Mouse (Mus musculus) CH12.LX (cell line): ENCODE measurements around the gene Crip1.

Experiments
- CTCF ChIP-seq, 2 experiments: IDR thresholded peaks in 1 of 2; conservative IDR thresholded peaks in 1 of 2; 2 replicates each; pipeline ENCODE4 v1.5.1; 2011 to 2012; ENCODE audit warnings: low read depth in 2 of 2, low read length in 2 of 2, improper control_type of control experiment in 1 of 2, inconsistent platforms in 1 of 2, mild to moderate bottlenecking in 1 of 2, moderate library complexity in 1 of 2
- EP300 ChIP-seq: IDR thresholded peaks from 2 replicates; pipeline ENCODE4 v1.6.1; 2011; ENCODE audit warnings: low read length, improper control_type of control experiment

- no peak for TF ChIP-seq EP300
- no peak for TF ChIP-seq CTCF (conservative IDR thresholded peaks at IDR 0.05 in 1 of 2, IDR thresholded peaks at IDR 0.05 in 1 of 2; ENCODE audit: low read depth in 2 of 2, low read length in 2 of 2)
Observed at GRCm38 (mm10) chr12:113142021-113142975, 3.8 kb upstream of the Crip1 start.
